Mouse (Mus musculus): ENCODE results near the gene Mkks.
"Not testable (repeated sequence)": the region's sequence is repeated elsewhere in the genome, so short reads cannot be mapped to it uniquely, and the experiment has no call there.

The Mkks gene

DNA sequence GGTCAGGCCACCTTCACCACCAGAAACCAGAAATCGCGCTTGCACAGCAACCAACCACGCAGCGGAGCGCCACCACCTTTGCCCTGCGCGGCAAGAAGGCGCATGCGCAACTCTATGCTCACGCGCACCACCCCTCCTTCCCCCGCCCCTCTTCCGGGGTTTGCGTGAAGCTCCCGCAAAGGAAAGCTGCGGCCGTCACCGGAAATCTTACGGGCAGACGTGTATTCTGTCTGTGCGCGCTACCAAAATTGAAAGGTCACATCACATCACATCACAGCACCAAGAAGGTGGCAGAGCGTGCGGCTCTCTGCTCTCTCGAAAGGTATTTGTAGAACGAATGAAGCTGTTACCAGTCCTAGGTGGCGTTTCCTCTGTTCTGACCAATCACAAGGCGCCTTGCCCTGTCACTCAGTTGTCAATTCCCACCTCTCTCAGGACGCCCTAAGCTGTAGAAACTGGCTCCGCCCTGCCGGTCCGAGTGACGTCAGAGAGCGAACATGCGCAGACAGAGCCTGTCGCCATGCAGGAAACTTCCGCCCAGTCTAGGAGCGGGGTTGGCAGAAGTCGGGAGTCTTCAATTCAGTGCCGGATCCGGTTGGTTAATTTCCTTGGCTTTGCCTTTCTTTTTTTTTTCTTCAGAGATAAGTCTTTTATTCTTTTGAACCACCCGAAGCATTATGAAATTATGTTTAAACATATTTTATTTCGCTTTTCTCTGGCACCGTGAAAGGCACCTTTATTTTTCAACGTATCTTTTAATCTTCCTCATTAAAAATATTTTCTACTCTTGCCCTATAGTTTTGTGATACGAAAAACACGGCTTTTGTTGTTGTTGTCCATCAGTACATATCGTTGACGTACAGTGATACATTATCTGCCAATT, at the start of gene Mkks, which contains the start of the genes Slx4ip and AL731706.1:
Gene Mkks (minus strand): TSS at position 322 of the 883 bp plus-strand sequence.
Gene Slx4ip (plus strand): TSS at position 151 of the 883 bp plus-strand sequence.
Gene AL731706.1 (minus strand): TSS at position 322 of the 883 bp plus-strand sequence.
- DNase-seq (ENCODE audit: low read depth in 2 of 2, low spot score in 2 of 2) = peak; percentile 99

DNA sequence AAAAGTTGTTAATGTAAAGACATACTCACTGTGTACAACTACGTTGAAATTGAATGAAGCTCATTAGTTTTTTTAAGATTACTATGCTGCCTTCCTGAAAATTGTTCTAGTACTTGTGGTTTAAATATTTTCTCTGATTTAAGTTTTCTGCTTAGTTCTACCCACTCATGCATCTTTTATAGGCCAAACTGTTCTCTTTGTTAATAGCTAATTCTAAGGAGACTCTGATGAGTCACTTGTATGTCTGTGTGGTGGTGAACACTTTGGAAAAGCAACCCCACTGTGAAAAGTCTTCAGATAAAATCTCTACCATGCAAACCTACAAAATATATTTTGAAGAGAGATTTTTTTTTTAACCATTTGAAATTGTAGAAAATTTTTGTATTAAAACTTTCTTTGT, 47.1 kb upstream of the Mkks start:
- DNase-seq (ENCODE audit: low read depth in 2 of 2, low spot score in 2 of 2) = no peak

GRCm38 (mm10) chr2:136936391-136937288, 45.5 kb upstream of the Mkks start:
- no peak for DNase-seq (ENCODE audit: low read depth in 2 of 2, low spot score in 2 of 2)

GRCm38 (mm10) chr2:136921003-136921408, 29.8 kb upstream of the Mkks start:
- no peak for DNase-seq (ENCODE audit: low read depth in 2 of 2, low spot score in 2 of 2)

- no peak for DNase-seq (ENCODE audit: low read depth in 2 of 2, low spot score in 2 of 2)
Observed at GRCm38 (mm10) chr2:136920257-136920993, 29.2 kb upstream of the Mkks start.

- DNase-seq (ENCODE audit: low read depth in 2 of 2, low spot score in 2 of 2) = no peak
Observed at GRCm38 (mm10) chr2:136919433-136919832, 28.2 kb upstream of the Mkks start.

DNA sequence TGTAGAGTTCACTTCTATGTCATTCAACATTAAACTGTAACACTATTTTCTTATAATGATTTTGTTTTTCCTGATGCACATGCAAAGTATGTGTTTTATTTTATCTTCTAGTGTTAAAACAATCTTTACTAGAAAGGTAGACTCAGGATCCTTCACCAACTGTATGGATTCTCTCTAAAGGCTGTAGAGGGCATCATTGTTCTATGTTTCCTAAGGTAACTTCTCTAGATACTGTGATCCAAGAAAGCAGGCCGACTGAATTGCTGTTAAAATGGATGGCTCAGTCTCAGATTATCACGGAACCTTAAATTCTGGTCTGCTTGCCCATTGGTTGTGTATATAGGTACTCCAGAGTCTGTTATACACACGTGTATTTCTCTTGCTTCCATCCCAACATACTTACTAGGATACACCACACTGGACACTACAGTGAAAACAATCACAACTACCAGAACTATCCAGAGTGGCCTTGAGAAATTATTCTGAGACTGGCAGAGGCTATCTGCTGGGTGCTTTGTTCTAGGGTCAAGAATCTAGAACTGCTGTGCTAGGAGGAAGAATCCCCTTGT, 23.2 kb upstream of the Mkks start:
- no peak for DNase-seq (ENCODE audit: low read depth in 2 of 2, low spot score in 2 of 2)

DNA sequence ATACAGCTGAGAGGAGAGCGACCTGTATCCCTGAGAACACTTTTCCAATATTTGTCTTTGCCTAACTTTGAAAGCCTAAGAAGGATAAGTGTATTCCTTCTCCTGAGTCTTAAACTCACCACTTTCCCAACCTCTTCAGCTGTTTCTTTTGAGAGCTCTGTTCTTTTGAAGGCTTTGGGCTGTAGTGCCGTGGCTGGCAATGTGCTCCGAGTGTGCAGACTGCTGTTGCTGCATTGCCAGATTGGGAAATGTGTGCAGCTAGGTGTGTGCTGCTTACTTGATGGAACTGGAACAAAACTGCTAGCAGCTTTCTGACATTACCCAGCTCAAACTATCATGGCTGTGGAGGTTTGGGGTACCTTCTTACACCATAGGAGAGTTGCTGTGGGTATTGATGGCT, 21.8 kb upstream of the Mkks start:
- DNase-seq (ENCODE audit: low read depth in 2 of 2, low spot score in 2 of 2) = no peak

GRCm38 (mm10) chr2:136911958-136912411, 20.8 kb upstream of the Mkks start:
- no peak for DNase-seq (ENCODE audit: low read depth in 2 of 2, low spot score in 2 of 2)

DNA sequence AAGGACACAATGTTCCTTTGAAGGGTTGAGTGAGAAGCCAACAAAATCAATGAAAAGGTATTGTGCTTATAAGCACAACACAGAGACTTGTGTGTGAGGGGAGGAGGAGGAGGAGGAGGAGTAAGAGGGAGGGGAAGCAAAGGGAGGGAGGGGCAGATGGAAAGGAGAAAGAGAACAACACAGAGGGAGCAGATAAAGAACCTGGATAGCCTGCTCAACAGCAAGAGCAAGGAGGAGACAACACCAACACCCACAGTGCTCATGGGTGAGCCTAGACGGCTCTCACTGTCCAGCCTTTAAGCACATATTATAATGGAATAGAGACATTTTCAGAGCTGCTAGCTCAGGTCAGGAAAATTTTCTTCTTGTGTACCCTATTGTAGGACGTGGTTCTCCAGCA, 18.1 kb upstream of the Mkks start:
- no peak for DNase-seq (ENCODE audit: low read depth in 2 of 2, low spot score in 2 of 2)

DNA sequence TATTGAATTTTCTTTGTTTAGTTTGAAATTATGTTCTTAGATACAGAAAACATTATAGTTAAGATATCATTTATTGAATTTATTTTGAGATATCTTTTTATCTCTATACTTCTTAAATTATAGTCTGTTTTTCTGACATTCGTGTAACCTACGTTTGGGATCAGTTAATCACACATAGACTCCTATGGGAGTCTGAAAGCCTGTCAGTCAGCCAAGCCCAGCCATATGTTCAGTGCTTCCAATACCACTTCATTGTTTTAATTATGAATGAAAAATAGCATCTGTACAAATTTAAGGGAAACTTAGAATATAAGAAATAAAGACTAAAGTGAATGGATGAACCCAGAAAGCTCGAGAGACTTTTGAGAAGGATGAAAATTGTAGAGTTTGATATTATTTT, 17.4 kb upstream of the Mkks start:
- no peak for DNase-seq (ENCODE audit: low read depth in 2 of 2, low spot score in 2 of 2)

DNA sequence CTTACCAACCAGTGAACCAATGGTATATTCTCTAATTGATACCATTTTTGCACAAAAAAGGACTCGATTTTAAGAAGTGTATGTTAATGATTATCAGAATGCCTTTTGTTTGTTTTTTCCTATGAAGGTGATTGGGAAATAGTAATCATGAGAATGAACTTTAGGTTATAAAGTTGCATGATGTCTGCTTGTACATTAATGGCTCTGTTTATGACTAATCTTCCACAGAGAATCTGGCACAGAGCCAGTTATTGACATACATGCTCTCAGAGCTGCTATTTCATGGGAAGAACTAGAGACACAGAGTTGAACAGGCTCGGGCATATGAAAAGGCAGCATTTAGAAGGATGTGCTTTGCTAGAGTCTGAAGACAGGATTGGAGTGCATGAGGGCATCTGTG, 4.9 kb upstream of the Mkks start:
- DNase-seq (ENCODE audit: low read depth in 2 of 2, low spot score in 2 of 2) = no peak

DNA sequence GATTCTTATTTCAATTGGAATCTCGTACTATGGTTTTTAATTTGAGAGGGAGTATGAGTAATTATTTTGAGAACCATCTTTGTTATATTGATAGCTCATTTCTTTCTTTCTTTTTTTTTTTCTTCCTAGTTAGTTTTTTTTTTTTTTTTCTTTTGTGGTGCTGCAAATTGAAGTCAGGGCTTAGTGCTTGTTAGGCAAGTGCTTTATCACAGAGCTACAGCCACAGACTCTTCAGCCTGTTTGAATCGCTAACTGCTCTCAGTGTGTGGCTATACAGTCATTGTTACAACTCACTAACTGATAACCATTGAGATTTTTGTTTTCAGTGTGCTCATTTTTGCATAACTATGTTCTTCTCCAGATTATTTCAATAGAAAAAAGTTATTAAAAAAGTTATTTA, 3.3 kb upstream of the Mkks start:
- DNase-seq (ENCODE audit: low read depth in 2 of 2, low spot score in 2 of 2) = no peak

DNA sequence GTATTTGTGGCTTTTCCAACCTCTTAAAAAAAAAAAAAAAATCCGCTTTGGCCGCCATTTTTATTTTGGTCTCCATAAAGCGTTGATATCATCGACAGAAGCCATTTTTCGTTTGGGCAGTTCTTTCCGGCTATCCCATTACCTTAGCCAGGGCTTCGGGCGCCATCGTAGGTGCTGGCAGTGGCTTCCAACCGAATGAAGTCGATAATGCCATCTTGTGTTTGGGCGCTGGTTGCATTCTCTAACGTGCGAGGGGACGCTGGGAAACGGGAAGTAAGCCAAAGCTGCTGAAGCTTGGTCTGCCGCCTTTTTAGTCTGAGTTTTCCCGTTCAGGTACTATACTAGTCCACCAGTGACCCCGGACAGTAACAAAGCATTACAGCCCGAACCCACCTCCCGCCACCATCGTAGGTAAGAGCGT, 772 bp upstream of the Mkks start:
- peak; percentile 93 for DNase-seq (ENCODE audit: low read depth in 2 of 2, low spot score in 2 of 2)

- DNase-seq (ENCODE audit: low read depth in 2 of 2, low spot score in 2 of 2) = not testable (repeated sequence)
Observed at GRCm38 (mm10) chr2:136890716-136891067, 497 bp downstream of the Mkks start.

DNA sequence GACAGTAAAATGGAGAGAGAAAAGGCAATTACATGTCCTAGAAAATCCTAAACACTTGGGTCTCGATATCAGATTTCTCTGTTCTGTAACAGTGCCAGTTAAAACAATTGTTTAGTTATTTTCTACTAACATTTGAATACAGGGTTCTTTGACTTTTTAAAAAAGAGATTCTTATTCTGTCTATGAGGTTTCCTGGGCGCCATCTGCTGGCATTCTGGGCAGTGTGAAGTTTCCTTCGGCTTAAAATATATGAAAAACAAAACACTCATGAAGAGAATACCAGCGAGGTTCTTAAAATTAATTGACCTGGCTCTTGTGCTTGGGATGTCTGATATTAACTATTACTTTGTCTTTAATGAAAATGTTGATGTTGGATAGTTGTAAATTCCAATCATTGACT, 4.3 kb downstream of the Mkks start:
- DNase-seq (ENCODE audit: low read depth in 2 of 2, low spot score in 2 of 2) = no peak

- DNase-seq (ENCODE audit: low read depth in 2 of 2, low spot score in 2 of 2) = no peak
Observed at GRCm38 (mm10) chr2:136885579-136885978, 5.6 kb downstream of the Mkks start, which contains the start of gene AL731706.2. Gene AL731706.2, minus strand, starts transcription at chr2:136885679.

DNA sequence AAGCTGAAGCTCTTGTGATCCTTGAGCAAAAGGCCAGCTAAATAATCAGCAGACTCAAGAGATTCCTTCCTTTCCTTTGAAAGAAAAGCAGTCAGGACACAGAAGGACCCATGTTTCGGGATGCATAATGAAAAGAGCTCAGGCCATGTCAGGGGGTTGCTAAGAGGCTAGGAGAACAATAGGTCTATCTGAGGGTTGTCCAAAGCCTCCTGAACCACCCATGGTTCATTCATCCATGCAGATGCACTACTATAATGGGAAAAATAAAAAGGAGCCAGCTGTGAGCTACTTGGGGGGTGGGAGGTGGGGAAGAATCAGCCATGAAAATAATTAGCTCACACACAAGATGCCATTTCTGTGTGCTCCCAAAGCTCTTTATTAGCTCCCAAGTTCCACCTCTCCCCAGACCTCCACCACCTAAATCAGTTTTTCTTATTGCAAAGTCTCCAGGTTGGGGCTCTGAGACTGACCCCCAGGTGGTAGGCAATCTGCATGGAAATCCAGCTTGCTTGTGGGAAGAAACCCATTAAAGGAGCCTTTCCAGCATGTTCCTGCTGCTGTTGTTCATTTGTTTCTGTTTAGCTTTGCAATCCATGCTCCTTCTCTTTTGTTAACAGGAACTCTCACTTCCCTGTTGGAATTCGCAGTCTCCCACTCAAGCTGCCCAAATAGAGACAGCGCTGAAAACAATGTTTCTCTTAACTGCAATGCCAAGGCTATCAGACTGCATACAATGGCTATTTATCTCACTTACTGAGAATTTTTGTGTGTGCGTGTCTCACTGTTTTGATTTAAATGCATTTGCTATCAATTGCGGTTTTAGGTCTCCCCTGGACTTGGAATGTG, 36.4 kb downstream of the Mkks start:
- DNase-seq (ENCODE audit: low read depth in 2 of 2, low spot score in 2 of 2) = no peak

GRCm38 (mm10) chr2:136850366-136850765, 40.8 kb downstream of the Mkks start:
- DNase-seq (ENCODE audit: low read depth in 2 of 2, low spot score in 2 of 2) = no peak

- DNase-seq (ENCODE audit: low read depth in 2 of 2, low spot score in 2 of 2) = no peak
Observed at GRCm38 (mm10) chr2:136837994-136838393, 53.2 kb downstream of the Mkks start.
